Mouse (Mus musculus): ENCODE measurements around the gene Nisch.
A peak's percentile ranks its signal among the peaks of the same experiment; 100 is the strongest.

GRCm38 (mm10) chr14:31251084-31251604, 34.4 kb upstream of the Nisch start, which contains the start of the genes Phf7 and Bap1:
- no peak for TF ChIP-seq CTCF (IDR thresholded peaks at IDR 0.05; ENCODE audit: borderline replicate concordance, insufficient read depth, low read length)
- TF ChIP-seq POLR2A (IDR thresholded peaks at IDR 0.05; ENCODE audit: low read depth, low read length): peak; percentile 80
